Mouse (Mus musculus): Measurements from ENCODE around the gene Aspdh. TPM values are rescaled to one million over a fixed set of nuclear protein-coding genes. Genes with fewer than 3 reads are reported as not detected.

The Aspdh gene
- polyA plus RNA-seq, 1 experiment: not detected

- no peak overlapping the region for H3K4me3 ChIP-seq
- peaks cover 84% of the 10 kb centered on the region for H3K27me3 ChIP-seq (ENCODE audit: control insufficient read depth, insufficient read depth, insufficient read length)
- no peak overlapping the region for H3ac ChIP-seq (ENCODE audit: control insufficient read depth, insufficient read length)
- H3K79me2 ChIP-seq (ENCODE audit: control insufficient read depth, insufficient read depth): no peaks in the 10 kb centered on the region
- no peak overlapping the region for H3K4me2 ChIP-seq (ENCODE audit: low read depth)
- no peaks in the 10 kb centered on the region for H3K36me3 ChIP-seq (ENCODE audit: control insufficient read depth, insufficient read depth)
- no peak for TF ChIP-seq TCF12 (IDR thresholded peaks at IDR 0.05; ENCODE audit: insufficient read depth, poor library complexity, severe bottlenecking)
- TF ChIP-seq MYOG (IDR thresholded peaks at IDR 0.05; ENCODE audit: control insufficient read depth in 1 of 3, insufficient read depth in 1 of 3, insufficient read length in 2 of 3, low read depth in 2 of 3): no peak
- no peak for TF ChIP-seq CEBPB (IDR thresholded peaks at IDR 0.05; ENCODE audit: insufficient read depth, poor library complexity, severe bottlenecking)
- no peak for TF ChIP-seq SRF (IDR thresholded peaks at IDR 0.05; ENCODE audit: control insufficient read depth, insufficient read length, low read depth)
- no peak for TF ChIP-seq POLR2A (IDR thresholded peaks at IDR 0.05; ENCODE audit: insufficient read length, low read depth)
- no peak for TF ChIP-seq POLR2AphosphoS2 (IDR thresholded peaks at IDR 0.05; ENCODE audit: insufficient read length, low read depth)
- TF ChIP-seq TCF3 (IDR thresholded peaks at IDR 0.05; ENCODE audit: insufficient read length, low read depth): no peak
- no peak for TF ChIP-seq E2F4 (IDR thresholded peaks at IDR 0.05; ENCODE audit: insufficient read depth)
- TF ChIP-seq MYOD1 (IDR thresholded peaks at IDR 0.05; ENCODE audit: control insufficient read depth in 1 of 3, insufficient read length in 2 of 3, low read depth in 2 of 3): no peak
- no peak for TF ChIP-seq REST (IDR thresholded peaks at IDR 0.05; ENCODE audit: insufficient read depth, insufficient read length)
- no peak for TF ChIP-seq USF1 (IDR thresholded peaks at IDR 0.05; ENCODE audit: low read depth)
Measured at GRCm38 (mm10) chr7:44445528-44445923, 19.7 kb upstream of the Aspdh start.

- Histone ChIP-seq H3K79me2 (ENCODE audit: control insufficient read depth, insufficient read depth) (no peaks in the 10 kb centered on the region), H3ac (ENCODE audit: control insufficient read depth, insufficient read length) (no peak overlapping the region), H3K36me3 (ENCODE audit: control insufficient read depth, insufficient read depth) (no peaks in the 10 kb centered on the region), H3K4me2 (ENCODE audit: low read depth) (no peak overlapping the region), H3K27me3 (ENCODE audit: control insufficient read depth, insufficient read depth, insufficient read length) (peaks cover 82% of the 10 kb centered on the region), H3K4me3 (no peak overlapping the region)
- no peak for TF ChIP-seq REST (IDR thresholded peaks at IDR 0.05; ENCODE audit: insufficient read depth, insufficient read length)
- TF ChIP-seq MAX (IDR thresholded peaks at IDR 0.05; ENCODE audit: low read depth): no peak
- no peak for TF ChIP-seq E2F4 (IDR thresholded peaks at IDR 0.05; ENCODE audit: insufficient read depth)
- TF ChIP-seq SRF (IDR thresholded peaks at IDR 0.05; ENCODE audit: control insufficient read depth, insufficient read length, low read depth): no peak
- no peak for TF ChIP-seq MYOD1 (IDR thresholded peaks at IDR 0.05; ENCODE audit: control insufficient read depth in 1 of 3, insufficient read length in 2 of 3, low read depth in 2 of 3)
- no peak for TF ChIP-seq POLR2A (IDR thresholded peaks at IDR 0.05; ENCODE audit: insufficient read length, low read depth)
- TF ChIP-seq USF1 (IDR thresholded peaks at IDR 0.05; ENCODE audit: low read depth): no peak
- TF ChIP-seq MYOG (IDR thresholded peaks at IDR 0.05; ENCODE audit: control insufficient read depth in 1 of 3, insufficient read depth in 1 of 3, insufficient read length in 2 of 3, low read depth in 2 of 3): no peak
- TF ChIP-seq POLR2AphosphoS2 (IDR thresholded peaks at IDR 0.05; ENCODE audit: insufficient read length, low read depth): no peak
- no peak for TF ChIP-seq TCF3 (IDR thresholded peaks at IDR 0.05; ENCODE audit: insufficient read length, low read depth)
- TF ChIP-seq TCF12 (IDR thresholded peaks at IDR 0.05; ENCODE audit: insufficient read depth, poor library complexity, severe bottlenecking): no peak
- TF ChIP-seq CEBPB (IDR thresholded peaks at IDR 0.05; ENCODE audit: insufficient read depth, poor library complexity, severe bottlenecking): no peak
Measured at GRCm38 (mm10) chr7:44446070-44446855, 18.9 kb upstream of the Aspdh start.

GRCm38 (mm10) chr7:44453256-44453655, 11.9 kb upstream of the Aspdh start:
- H3K79me2 ChIP-seq (ENCODE audit: control insufficient read depth, insufficient read depth): no peaks in the 10 kb centered on the region

GRCm38 (mm10) chr7:44456302-44456701, 8.9 kb upstream of the Aspdh start:
- H3K36me3 ChIP-seq (ENCODE audit: control insufficient read depth, insufficient read depth): no peaks in the 10 kb centered on the region
- no peak overlapping the region for H3ac ChIP-seq (ENCODE audit: control insufficient read depth, insufficient read length)
- H3K4me2 ChIP-seq (ENCODE audit: low read depth): no peak overlapping the region
- peaks cover 23% of the 10 kb centered on the region for H3K27me3 ChIP-seq (ENCODE audit: control insufficient read depth, insufficient read depth, insufficient read length)
- no peaks in the 10 kb centered on the region for H3K79me2 ChIP-seq (ENCODE audit: control insufficient read depth, insufficient read depth)
- TF ChIP-seq POLR2AphosphoS2 (IDR thresholded peaks at IDR 0.05; ENCODE audit: insufficient read length, low read depth): no peak
- no peak for TF ChIP-seq REST (IDR thresholded peaks at IDR 0.05; ENCODE audit: insufficient read depth, insufficient read length)
- TF ChIP-seq SRF (IDR thresholded peaks at IDR 0.05; ENCODE audit: control insufficient read depth, insufficient read length, low read depth): no peak
- TF ChIP-seq E2F4 (IDR thresholded peaks at IDR 0.05; ENCODE audit: insufficient read depth): no peak
- TF ChIP-seq MYOD1 (IDR thresholded peaks at IDR 0.05; ENCODE audit: control insufficient read depth in 1 of 3, insufficient read length in 2 of 3, low read depth in 2 of 3): no peak
- no peak for TF ChIP-seq CEBPB (IDR thresholded peaks at IDR 0.05; ENCODE audit: insufficient read depth, poor library complexity, severe bottlenecking)
- H3K4me3 ChIP-seq: no peak overlapping the region

More at GRCm38 (mm10) chr7:44453256-44453655, 11.9 kb upstream of the Aspdh start:
- peak overlapping the region; percentile 2 for H3K4me2 ChIP-seq (ENCODE audit: low read depth)
- H3ac ChIP-seq (ENCODE audit: control insufficient read depth, insufficient read length): no peak overlapping the region
- TF ChIP-seq MYOD1 (IDR thresholded peaks at IDR 0.05; ENCODE audit: control insufficient read depth in 1 of 3, insufficient read length in 2 of 3, low read depth in 2 of 3): no peak
- TF ChIP-seq TCF3 (IDR thresholded peaks at IDR 0.05; ENCODE audit: insufficient read length, low read depth): no peak
- no peak for TF ChIP-seq MYOG (IDR thresholded peaks at IDR 0.05; ENCODE audit: control insufficient read depth in 1 of 3, insufficient read depth in 1 of 3, insufficient read length in 2 of 3, low read depth in 2 of 3)
- no peak for TF ChIP-seq REST (IDR thresholded peaks at IDR 0.05; ENCODE audit: insufficient read depth, insufficient read length)
- no peak for TF ChIP-seq USF1 (IDR thresholded peaks at IDR 0.05; ENCODE audit: low read depth)
- TF ChIP-seq TCF12 (IDR thresholded peaks at IDR 0.05; ENCODE audit: insufficient read depth, poor library complexity, severe bottlenecking): no peak
- no peak for TF ChIP-seq POLR2AphosphoS2 (IDR thresholded peaks at IDR 0.05; ENCODE audit: insufficient read length, low read depth)
- no peak for TF ChIP-seq MAX (IDR thresholded peaks at IDR 0.05; ENCODE audit: low read depth)
- no peak for TF ChIP-seq CEBPB (IDR thresholded peaks at IDR 0.05; ENCODE audit: insufficient read depth, poor library complexity, severe bottlenecking)
- no peak for TF ChIP-seq SRF (IDR thresholded peaks at IDR 0.05; ENCODE audit: control insufficient read depth, insufficient read length, low read depth)
- no peak for TF ChIP-seq POLR2A (IDR thresholded peaks at IDR 0.05; ENCODE audit: insufficient read length, low read depth)
- TF ChIP-seq E2F4 (IDR thresholded peaks at IDR 0.05; ENCODE audit: insufficient read depth): no peak
- H3K36me3 ChIP-seq (ENCODE audit: control insufficient read depth, insufficient read depth): no peaks in the 10 kb centered on the region
- H3K4me3 ChIP-seq: no peak overlapping the region
- H3K27me3 ChIP-seq (ENCODE audit: control insufficient read depth, insufficient read depth, insufficient read length): peaks cover 20% of the 10 kb centered on the region

All from myocyte (in vitro differentiated cells).